Mouse (Mus musculus): ENCODE data around the gene Cntfr.

- TF ChIP-seq CTCF (IDR thresholded peaks at IDR 0.05; ENCODE audit: insufficient read depth, low read depth, low read length) = no peak
- TF ChIP-seq POLR2A (IDR thresholded peaks at IDR 0.05; ENCODE audit: insufficient read depth, low read depth, low read length) = no peak
These were observed 42.4 kb upstream of the Cntfr start for GRCm38 (mm10) chr4:41739260-41739659.
